Mouse (Mus musculus): ENCODE data around the gene Hcfc2. TPM values are rescaled to one million over a fixed set of nuclear protein-coding genes. Genes with fewer than 3 reads are reported as not detected.
A peak's percentile ranks its signal among the peaks of the same experiment; 100 is the strongest.

Hcfc2 gene
- polyA plus RNA-seq, 1 experiment from 2014 or later, result 31.6 TPM

DNA sequence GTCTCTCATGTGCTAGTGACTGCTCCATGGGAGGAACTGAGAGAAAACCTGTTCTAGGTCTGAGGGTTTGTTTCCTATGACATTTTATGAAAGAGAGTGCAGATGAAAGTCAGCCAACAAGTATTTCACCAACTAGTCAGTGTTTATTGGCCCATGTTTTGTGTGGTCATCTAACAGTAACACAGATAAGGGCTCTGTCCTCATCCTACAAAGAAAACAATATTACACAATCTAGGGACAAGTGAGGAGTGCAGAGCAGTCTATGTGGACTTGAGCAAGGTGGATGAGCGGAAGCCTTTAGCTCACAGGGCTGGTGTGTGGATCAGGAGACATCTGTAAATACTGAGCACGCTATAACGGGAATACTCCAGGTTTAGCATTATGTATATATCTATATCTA is 62.9 kb downstream of the Hcfc2 start:
- no peaks in the 10 kb centered on the region for H3K9me3 ChIP-seq (ENCODE audit: low read depth, low read length)
- TF ChIP-seq CTCF (IDR thresholded peaks at IDR 0.05; ENCODE audit: low read depth), result no peak
- no peak overlapping the region for H3K4me2 ChIP-seq
- H3K36me3 ChIP-seq (ENCODE audit: insufficient read depth), result peaks cover 73% of the 10 kb centered on the region
- H3K27me3 ChIP-seq (ENCODE audit: insufficient read depth, low read length), result no peaks in the 10 kb centered on the region
- H3K9ac ChIP-seq, result no peak overlapping the region
- 92% methylated on average over 3 of the region's 3 CpGs for WGBS
- H3K4me1 ChIP-seq (ENCODE audit: insufficient read depth), result 0 out of 2 replicates have a peak, but pooled peaks cover 7% of the 10 kb centered on the region
- no peak overlapping the region for H3K27ac ChIP-seq (ENCODE audit: low read depth)
- no peak for ATAC-seq (ENCODE audit: insufficient read depth)
- DNase-seq, result no peak
- no peak overlapping the region for H3K4me3 ChIP-seq (ENCODE audit: low read depth, low read length)

DNA sequence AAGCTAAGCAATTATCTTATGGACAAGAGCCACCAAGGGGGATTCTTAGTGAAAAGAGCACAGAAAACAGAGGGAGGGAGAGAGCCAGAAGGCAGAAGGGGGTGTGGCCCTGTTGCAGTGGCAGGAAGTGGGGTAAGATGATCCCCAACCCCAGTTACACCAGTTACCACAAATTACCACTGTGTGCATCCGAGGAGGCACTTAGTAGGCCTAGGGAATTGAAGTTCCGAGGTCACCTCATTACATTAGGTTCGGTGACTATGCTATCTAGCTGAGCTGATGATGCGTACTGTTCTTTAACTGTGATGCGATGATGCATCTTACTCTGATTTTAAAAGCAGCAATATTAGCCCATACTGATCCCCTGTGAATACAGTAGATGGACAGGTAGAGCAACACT is 63.7 kb downstream of the Hcfc2 start:
- no peak for DNase-seq
- Histone ChIP-seq H3K4me3 (ENCODE audit: low read depth, low read length) (no peak overlapping the region), H3K4me2 (no peak overlapping the region), H3K27me3 (ENCODE audit: insufficient read depth, low read length) (no peaks in the 10 kb centered on the region), H3K9me3 (ENCODE audit: low read depth, low read length) (no peaks in the 10 kb centered on the region), H3K4me1 (ENCODE audit: insufficient read depth) (0 out of 2 replicates have a peak, but pooled peaks cover 7% of the 10 kb centered on the region), H3K27ac (ENCODE audit: low read depth) (no peak overlapping the region), H3K36me3 (ENCODE audit: insufficient read depth) (peaks cover 64% of the 10 kb centered on the region), H3K9ac (no peak overlapping the region)
- TF ChIP-seq CTCF (IDR thresholded peaks at IDR 0.05; ENCODE audit: low read depth), result no peak
- 89% methylated on average over 5 of the region's 5 CpGs for WGBS
- no peak for ATAC-seq (ENCODE audit: insufficient read depth)

DNA sequence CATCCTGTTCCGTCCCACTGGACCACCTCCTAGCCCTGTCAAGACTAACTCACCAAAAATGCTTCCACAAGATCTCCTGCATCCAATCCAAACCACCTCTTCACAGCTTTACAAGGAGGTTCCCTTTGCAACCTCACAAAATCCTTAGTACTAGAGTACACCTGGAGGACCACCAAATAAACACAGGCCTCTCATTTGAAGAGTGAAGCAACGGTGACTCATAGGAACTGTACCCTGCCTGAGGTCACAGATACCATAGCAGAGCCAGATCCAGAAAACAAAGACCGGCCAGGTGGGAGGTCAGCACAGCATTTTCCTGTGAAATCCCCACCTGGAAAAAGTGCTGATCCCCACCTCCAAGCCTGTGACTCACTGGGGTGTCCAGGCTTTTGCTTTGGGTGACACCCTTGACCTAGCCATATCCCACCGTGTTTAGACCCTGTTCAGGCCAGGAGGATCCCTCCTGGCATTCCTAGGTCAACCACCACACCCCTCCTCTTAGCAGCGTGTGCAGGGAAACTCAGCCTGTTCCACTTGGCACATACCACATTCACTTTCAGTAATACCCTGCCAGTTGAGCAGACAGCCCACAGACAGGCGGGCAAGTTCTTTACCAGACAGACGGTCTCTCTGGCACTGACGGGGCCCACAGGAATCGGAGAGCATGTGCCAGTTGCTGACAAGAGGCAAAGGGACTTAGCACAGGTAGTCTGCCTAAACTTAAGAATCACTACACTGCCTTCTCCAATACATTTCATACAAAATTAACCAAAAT is 65.3 kb downstream of the Hcfc2 start:
- Histone ChIP-seq H3K4me2 (peak overlapping the region; percentile 15; the same call in 1 of the 2 replicates), H3K27me3 (ENCODE audit: insufficient read depth, low read length) (no peaks in the 10 kb centered on the region), H3K27ac (ENCODE audit: low read depth) (no peak overlapping the region), H3K9me3 (ENCODE audit: low read depth, low read length) (no peaks in the 10 kb centered on the region), H3K9ac (no peak overlapping the region), H3K4me1 (ENCODE audit: insufficient read depth) (0 out of 2 replicates have a peak, but pooled peaks cover 7% of the 10 kb centered on the region), H3K36me3 (ENCODE audit: insufficient read depth) (peaks cover 51% of the 10 kb centered on the region), H3K4me3 (ENCODE audit: low read depth, low read length) (no peak overlapping the region)
- WGBS, result 72% methylated on average over 9 of the region's 9 CpGs
- ATAC-seq (ENCODE audit: insufficient read depth) (no peak), DNase-seq (no peak)
- no peak for TF ChIP-seq CTCF (IDR thresholded peaks at IDR 0.05; ENCODE audit: low read depth)

DNA sequence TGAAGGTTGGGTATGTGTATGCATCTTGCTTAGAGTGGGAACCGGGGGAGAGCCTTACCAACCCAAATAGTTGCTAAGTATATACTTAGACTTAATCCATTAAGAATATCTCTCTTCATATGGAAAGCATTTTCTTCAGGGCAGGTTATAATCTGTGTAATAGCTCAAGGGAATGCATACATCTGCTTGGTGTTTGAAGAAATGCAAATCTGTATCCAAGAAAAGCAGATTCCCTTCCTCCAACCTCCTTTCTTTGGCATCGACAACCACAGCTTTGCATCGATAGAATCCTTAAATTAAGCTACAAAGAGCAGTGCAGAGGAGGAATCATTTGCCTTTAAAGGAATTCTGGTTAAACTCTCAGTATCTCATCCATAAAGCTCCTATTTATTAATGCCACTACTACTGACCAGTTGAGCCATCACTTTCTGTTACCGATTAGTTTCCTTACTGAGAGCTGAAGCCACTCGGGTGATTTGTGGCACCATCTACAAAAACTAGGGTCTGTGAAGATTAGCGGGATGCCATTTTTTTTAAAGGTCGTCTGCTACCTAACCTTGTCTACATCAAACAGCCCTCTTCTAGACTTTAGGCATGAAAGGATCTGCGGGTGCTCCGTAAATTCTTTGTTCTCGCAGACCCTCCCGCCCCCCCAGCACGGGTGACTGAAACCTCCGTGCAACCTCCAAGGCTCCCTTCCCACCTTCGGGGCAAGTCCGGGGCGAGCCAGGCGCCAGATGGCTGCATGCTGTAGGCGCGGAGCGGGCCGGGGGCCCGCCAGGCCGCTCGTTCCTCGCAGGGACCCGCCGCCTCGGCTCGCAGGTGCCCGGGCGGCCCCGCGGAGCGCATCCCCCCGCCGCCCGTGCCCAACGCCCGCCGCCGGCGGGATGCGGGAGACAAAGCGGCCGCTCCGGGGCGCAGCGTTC is 67.1 kb downstream of the Hcfc2 start:
- peak overlapping the region; percentile 91 for H3K4me3 ChIP-seq (ENCODE audit: low read depth, low read length)
- H3K27me3 ChIP-seq (ENCODE audit: insufficient read depth, low read length), result no peaks in the 10 kb centered on the region
- peaks cover 34% of the 10 kb centered on the region for H3K36me3 ChIP-seq (ENCODE audit: insufficient read depth)
- H3K4me2 ChIP-seq, result peak overlapping the region; percentile 76
- TF ChIP-seq CTCF (IDR thresholded peaks at IDR 0.05; ENCODE audit: low read depth), result no peak
- H3K4me1 ChIP-seq (ENCODE audit: insufficient read depth), result 0 out of 2 replicates have a peak, but pooled peaks cover 7% of the 10 kb centered on the region
- peak overlapping the region; percentile 100 for H3K27ac ChIP-seq (ENCODE audit: low read depth)
- DNase-seq (peak; percentile 54), ATAC-seq (ENCODE audit: insufficient read depth) (peak; percentile 32)
- no peaks in the 10 kb centered on the region for H3K9me3 ChIP-seq (ENCODE audit: low read depth, low read length)
- WGBS, result under 1% methylated on average over 37 of the region's 48 CpGs
- peak overlapping the region; percentile 99 for H3K9ac ChIP-seq

DNA sequence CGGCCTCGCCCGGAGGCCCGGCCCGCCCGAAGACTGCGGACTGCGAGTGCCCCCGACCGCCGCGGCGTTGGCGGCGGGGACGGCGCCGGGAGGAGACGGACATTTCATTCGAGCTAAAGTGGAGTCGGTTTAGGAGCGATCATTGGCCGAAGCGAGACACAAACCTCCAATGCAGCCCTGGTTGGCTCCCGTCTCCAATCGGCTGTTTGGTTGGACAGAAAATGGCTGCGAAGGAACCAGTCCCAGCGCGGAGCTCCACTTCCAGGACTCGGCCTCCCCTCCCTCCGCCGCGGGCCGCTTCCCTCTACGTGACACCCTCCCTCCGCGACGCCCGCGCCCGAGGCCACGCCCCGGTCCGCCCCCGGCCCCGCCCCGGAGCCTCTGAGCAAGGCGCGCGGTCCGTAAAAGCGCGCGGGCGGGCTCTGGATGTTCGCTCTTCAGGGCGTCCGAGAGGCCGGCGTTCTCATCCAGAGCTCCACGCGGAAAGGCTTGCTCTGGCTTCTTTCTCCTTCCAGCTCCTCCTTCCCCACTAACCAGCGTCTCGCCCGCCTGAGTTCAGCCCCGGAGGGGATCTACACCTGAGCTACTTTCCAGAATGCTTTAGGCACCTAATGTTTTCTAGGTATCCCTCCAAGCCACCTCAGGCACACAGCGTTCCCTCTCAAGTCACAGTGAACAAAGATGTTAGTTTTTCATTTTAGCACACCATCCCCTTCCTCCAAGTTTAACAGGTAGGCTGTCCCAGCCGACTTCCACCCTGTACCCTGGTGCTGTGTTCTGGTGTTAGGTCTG is 68.1 kb downstream of the Hcfc2 start, which contains the start of gene Nfyb:
Gene Nfyb, minus strand, starts transcription at position 305 of the 792 bp plus-strand sequence.
- peak within 1 kb of the TSS; percentile 99 for H3K9ac ChIP-seq
- 0 out of 2 replicates have a peak, but pooled peaks cover 7% of the 10 kb centered on the region for H3K4me1 ChIP-seq (ENCODE audit: insufficient read depth)
- ATAC-seq (ENCODE audit: insufficient read depth), result peak; percentile 97
- H3K4me2 ChIP-seq, result peak within 1 kb of the TSS; percentile 76
- H3K27ac ChIP-seq (ENCODE audit: low read depth), result peak within 1 kb of the TSS; percentile 100
- TF ChIP-seq CTCF (IDR thresholded peaks at IDR 0.05; ENCODE audit: low read depth), result no peak
- peaks cover 23% of the 10 kb centered on the region for H3K36me3 ChIP-seq (ENCODE audit: insufficient read depth)
- no peaks in the 10 kb centered on the region for H3K9me3 ChIP-seq (ENCODE audit: low read depth, low read length)
- H3K4me3 ChIP-seq (ENCODE audit: low read depth, low read length), result peak within 1 kb of the TSS; percentile 91
- no peaks in the 10 kb centered on the region for H3K27me3 ChIP-seq (ENCODE audit: insufficient read depth, low read length)
- peak; percentile 97 for DNase-seq
- WGBS, result under 1% methylated on average over 64 of the region's 68 CpGs

DNA sequence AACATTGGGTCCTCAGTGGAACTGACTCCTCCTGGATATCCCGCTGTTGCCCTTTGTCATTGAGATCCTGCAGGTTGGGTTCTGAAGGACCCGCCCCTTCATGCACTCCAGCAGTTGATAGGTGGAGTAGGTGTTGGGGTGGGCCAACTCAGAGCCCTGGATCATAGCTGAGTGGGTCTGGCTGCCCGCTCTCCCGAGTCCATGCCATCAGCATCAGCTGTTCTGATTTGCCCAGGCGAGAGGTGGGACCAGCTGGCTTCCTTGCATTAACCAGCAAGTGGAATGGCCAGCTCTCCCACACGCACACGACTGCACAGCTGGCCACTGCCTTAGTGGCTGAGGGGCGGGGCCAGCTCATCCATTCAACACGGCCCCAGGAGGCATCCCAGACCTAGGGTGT is 72.9 kb downstream of the Hcfc2 start:
- H3K36me3 ChIP-seq (ENCODE audit: insufficient read depth), result no peaks in the 10 kb centered on the region
- no peak overlapping the region for H3K4me3 ChIP-seq (ENCODE audit: low read depth, low read length)
- 19% methylated on average over 9 of the region's 9 CpGs for WGBS
- no peak overlapping the region for H3K4me2 ChIP-seq
- H3K9me3 ChIP-seq (ENCODE audit: low read depth, low read length), result no peaks in the 10 kb centered on the region
- no peak overlapping the region for H3K9ac ChIP-seq
- no peak overlapping the region for H3K27ac ChIP-seq (ENCODE audit: low read depth)
- no peaks in the 10 kb centered on the region for H3K4me1 ChIP-seq (ENCODE audit: insufficient read depth)
- no peak for TF ChIP-seq CTCF (IDR thresholded peaks at IDR 0.05; ENCODE audit: low read depth)
- DNase-seq (no peak), ATAC-seq (ENCODE audit: insufficient read depth) (no peak)
- H3K27me3 ChIP-seq (ENCODE audit: insufficient read depth, low read length), result no peaks in the 10 kb centered on the region
